Mouse (Mus musculus): ENCODE data around the gene Gm9936. TPM values are rescaled to one million over a fixed set of nuclear protein-coding genes. Genes with fewer than 3 reads are reported as not detected.
A peak's percentile ranks its signal among the peaks of the same experiment; 100 is the strongest.
"Not testable (repeated sequence)": the region's sequence is repeated elsewhere in the genome, so short reads cannot be mapped to it uniquely, and the experiment has no call there.

The Gm9936 gene
- total RNA-seq, 1 experiment from 2014 or later = not detected

DNA sequence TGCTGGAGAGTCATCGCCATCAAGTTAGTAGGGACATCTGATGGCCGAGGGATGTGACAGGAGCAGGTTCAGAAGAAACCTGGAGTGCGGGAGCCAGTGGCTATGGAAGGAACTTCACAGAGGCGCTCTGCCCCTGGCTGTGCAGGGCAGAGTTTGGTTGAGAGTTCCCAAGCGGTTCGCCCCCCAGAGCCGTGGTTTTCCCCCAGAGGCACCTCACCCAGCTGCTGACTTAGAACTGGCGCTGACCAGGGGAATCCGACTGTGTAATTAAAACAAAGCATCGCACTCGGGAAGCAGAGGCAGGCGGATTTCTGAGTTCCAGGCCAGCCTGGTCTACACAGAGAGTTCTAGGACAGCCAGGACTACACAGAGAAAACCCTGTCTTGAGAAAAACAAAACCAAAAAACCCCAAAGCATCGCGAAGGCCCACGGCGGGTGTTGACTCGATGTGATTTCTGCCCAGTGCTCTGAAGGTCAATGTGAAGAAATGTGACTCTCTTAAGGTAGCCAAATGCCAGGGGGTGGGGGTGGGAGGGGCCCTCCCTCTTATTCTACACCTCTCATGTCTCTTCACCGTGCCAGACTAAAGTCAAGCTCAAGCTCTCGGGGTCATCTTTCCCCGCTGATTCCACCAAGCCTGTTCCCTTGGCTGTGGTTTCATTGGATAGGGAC, 6.8 kb downstream of the Gm9936 start:
- no peak for ATAC-seq (replicated peaks in 1 of 2; ENCODE audit: insufficient read depth in 1 of 2, low FRiP score in 2 of 2, low TSS enrichment in 1 of 2, low read depth in 1 of 2, poor library complexity in 2 of 2, severe bottlenecking in 2 of 2)

- ATAC-seq (replicated peaks in 1 of 2; ENCODE audit: insufficient read depth in 1 of 2, low FRiP score in 2 of 2, low TSS enrichment in 1 of 2, low read depth in 1 of 2, poor library complexity in 2 of 2, severe bottlenecking in 2 of 2) = not testable (repeated sequence)
Measured at GRCm38 (mm10) chr5:114844371-114844770, 14.1 kb downstream of the Gm9936 start.

- ATAC-seq (replicated peaks in 1 of 2; ENCODE audit: insufficient read depth in 1 of 2, low FRiP score in 2 of 2, low TSS enrichment in 1 of 2, low read depth in 1 of 2, poor library complexity in 2 of 2, severe bottlenecking in 2 of 2) = no peak
Measured at GRCm38 (mm10) chr5:114842674-114843073, 15.8 kb downstream of the Gm9936 start.

- ATAC-seq (replicated peaks in 1 of 2; ENCODE audit: insufficient read depth in 1 of 2, low FRiP score in 2 of 2, low TSS enrichment in 1 of 2, low read depth in 1 of 2, poor library complexity in 2 of 2, severe bottlenecking in 2 of 2) = not testable (repeated sequence)
Measured at GRCm38 (mm10) chr5:114842155-114842554, 16.3 kb downstream of the Gm9936 start.

DNA sequence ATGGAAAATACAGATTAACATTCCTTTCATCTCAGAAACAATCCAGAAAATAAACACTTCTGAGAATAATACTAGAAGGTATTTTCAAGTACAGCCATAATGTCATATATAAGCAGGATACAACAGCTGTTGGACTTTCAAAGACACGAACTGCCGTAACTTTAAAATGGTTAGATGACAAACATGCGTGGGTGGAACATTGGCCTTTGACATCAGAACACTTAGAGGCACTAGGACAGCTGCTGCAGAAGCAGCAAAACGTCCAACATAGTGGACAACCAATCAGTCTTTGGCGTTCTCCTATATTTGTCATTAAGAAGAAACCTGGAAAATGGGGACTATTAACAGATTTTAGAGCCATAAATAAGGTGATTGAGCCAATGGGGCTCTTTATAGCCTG, 18.0 kb downstream of the Gm9936 start:
- not testable (repeated sequence) for ATAC-seq (replicated peaks in 1 of 2; ENCODE audit: insufficient read depth in 1 of 2, low FRiP score in 2 of 2, low TSS enrichment in 1 of 2, low read depth in 1 of 2, poor library complexity in 2 of 2, severe bottlenecking in 2 of 2)

DNA sequence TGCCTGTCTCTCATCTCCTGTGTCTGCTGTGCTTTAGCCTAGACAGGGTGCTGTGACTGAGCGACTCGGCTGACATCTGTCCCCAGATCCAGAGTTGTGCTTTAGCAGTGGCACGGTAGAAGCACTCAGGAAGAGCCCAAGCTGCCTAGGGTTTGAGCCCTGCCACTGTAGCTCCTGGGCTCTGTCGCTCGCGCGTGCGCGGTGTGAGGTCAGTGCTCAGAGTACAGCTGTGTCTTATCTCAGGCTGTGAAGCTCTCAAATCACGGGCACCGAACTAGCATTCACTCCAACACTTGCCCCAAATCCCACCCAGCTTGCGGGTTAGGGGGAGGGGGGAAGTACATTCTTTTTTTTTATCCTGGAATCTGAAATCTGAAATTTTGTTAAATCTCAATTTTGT, 21.6 kb downstream of the Gm9936 start:
- no peak for ATAC-seq (replicated peaks in 1 of 2; ENCODE audit: insufficient read depth in 1 of 2, low FRiP score in 2 of 2, low TSS enrichment in 1 of 2, low read depth in 1 of 2, poor library complexity in 2 of 2, severe bottlenecking in 2 of 2)

- no peak for ATAC-seq (replicated peaks in 1 of 2; ENCODE audit: insufficient read depth in 1 of 2, low FRiP score in 2 of 2, low TSS enrichment in 1 of 2, low read depth in 1 of 2, poor library complexity in 2 of 2, severe bottlenecking in 2 of 2)
Measured at GRCm38 (mm10) chr5:114829740-114830139, 28.7 kb downstream of the Gm9936 start.

- ATAC-seq (replicated peaks in 1 of 2; ENCODE audit: insufficient read depth in 1 of 2, low FRiP score in 2 of 2, low TSS enrichment in 1 of 2, low read depth in 1 of 2, poor library complexity in 2 of 2, severe bottlenecking in 2 of 2) = no peak
Measured at GRCm38 (mm10) chr5:114827427-114827826, 31.1 kb downstream of the Gm9936 start.

GRCm38 (mm10) chr5:114825978-114826691, 32.3 kb downstream of the Gm9936 start:
- ATAC-seq (replicated peaks in 1 of 2; ENCODE audit: insufficient read depth in 1 of 2, low FRiP score in 2 of 2, low TSS enrichment in 1 of 2, low read depth in 1 of 2, poor library complexity in 2 of 2, severe bottlenecking in 2 of 2) = peak; percentile 93

GRCm38 (mm10) chr5:114824197-114824596, 34.3 kb downstream of the Gm9936 start:
- peak; percentile 52 to 61; a peak in 3 of 4 replicates for ATAC-seq (replicated peaks in 1 of 2; ENCODE audit: insufficient read depth in 1 of 2, low FRiP score in 2 of 2, low TSS enrichment in 1 of 2, low read depth in 1 of 2, poor library complexity in 2 of 2, severe bottlenecking in 2 of 2)

DNA sequence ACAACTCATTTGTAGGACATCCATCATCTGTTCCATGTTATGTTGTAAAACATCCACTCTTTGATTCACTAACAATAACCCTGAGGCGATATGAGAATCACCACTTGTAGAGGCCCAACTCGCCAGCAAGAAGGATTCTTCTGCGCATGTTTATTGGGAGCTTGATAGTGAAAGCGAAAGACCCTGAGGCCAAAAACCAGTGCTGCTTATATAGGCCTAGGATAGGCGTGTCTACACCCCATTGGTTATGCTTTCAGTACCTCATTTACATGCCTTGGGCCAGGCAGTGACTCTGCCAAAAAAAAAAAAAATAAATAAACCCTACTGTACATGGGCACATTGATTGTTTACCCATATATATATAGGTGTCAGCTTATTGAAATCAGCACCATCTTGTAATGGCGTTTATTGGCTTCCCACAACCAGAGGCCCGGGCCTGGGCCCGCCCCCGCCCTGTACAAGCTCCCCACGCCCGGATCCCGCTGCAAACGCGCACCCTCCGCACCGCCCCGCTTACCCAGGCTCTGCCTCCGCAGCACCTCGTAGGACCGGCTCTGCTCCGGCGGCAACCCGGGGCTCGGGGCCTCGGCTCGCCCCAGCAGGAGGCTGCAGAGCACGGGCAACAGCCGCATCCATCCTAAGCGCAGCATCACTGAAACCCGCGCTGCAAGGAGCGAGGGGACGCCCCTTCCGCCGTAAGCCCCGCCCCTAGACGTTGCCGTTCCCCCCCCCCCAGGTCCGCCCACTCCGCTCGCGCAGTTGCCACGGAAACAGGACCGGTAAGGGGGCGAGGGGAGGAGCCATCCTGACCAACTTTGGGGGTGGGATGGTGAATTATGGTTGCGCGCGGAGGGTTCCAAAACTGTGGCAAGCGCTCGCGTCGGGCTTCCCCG, 35.4 kb downstream of the Gm9936 start, which contains the start of gene 1500011B03Rik:
Gene 1500011B03Rik, minus strand, starts transcription at position 673 of the 893 bp plus-strand sequence.
- ATAC-seq (replicated peaks in 1 of 2; ENCODE audit: insufficient read depth in 1 of 2, low FRiP score in 2 of 2, low TSS enrichment in 1 of 2, low read depth in 1 of 2, poor library complexity in 2 of 2, severe bottlenecking in 2 of 2) = peak; percentile 20 to 25; a peak in 3 of 4 replicates

DNA sequence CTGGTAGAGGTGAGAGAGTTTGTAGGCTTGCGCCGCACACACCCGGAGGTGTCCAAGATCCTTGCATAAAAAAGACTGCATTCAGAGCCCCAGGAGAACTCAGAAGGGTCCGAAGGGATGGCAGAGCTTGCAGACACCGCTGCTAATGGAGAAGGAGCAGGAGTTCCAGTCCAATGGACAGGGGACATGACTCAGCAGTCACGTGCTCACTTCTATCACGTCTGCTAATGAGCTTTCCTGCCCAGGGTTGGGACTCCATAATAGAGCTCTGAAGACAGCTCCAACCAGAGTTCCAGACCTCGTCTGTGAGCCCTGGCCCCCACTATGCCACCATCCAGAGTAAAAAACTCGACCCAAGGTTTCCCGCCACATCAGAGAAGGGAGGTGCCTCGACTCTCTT, 40.4 kb downstream of the Gm9936 start:
- no peak for ATAC-seq (replicated peaks in 1 of 2; ENCODE audit: insufficient read depth in 1 of 2, low FRiP score in 2 of 2, low TSS enrichment in 1 of 2, low read depth in 1 of 2, poor library complexity in 2 of 2, severe bottlenecking in 2 of 2)

- ATAC-seq (replicated peaks in 1 of 2; ENCODE audit: insufficient read depth in 1 of 2, low FRiP score in 2 of 2, low TSS enrichment in 1 of 2, low read depth in 1 of 2, poor library complexity in 2 of 2, severe bottlenecking in 2 of 2) = no peak
Measured at GRCm38 (mm10) chr5:114816599-114816998, 41.9 kb downstream of the Gm9936 start.

- peak; percentile 83 to 89 for ATAC-seq (replicated peaks in 1 of 2; ENCODE audit: insufficient read depth in 1 of 2, low FRiP score in 2 of 2, low TSS enrichment in 1 of 2, low read depth in 1 of 2, poor library complexity in 2 of 2, severe bottlenecking in 2 of 2)
Measured at GRCm38 (mm10) chr5:114813525-114814181, 44.8 kb downstream of the Gm9936 start.

DNA sequence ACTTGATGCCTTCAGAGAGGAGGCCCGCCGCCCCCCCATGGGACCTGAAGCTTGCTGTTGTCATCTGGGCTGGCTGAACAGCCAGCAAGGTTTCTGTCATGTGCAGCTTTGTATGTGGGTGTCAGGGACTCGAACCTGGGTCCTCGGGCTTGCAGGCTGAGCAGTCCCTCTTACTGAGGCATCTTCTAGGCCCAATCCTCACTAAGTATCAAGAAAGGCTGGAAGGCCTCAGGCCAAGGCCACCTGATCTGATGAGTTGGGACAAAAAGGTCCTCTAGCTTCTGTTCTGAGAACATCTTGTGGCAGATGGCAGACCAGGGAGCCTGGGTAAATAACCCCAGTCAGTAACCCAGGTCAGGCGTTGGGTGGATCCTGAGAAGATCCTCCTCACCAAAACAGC, 48.7 kb downstream of the Gm9936 start:
- ATAC-seq (replicated peaks in 1 of 2; ENCODE audit: insufficient read depth in 1 of 2, low FRiP score in 2 of 2, low TSS enrichment in 1 of 2, low read depth in 1 of 2, poor library complexity in 2 of 2, severe bottlenecking in 2 of 2) = no peak

- ATAC-seq (replicated peaks in 1 of 2; ENCODE audit: insufficient read depth in 1 of 2, low FRiP score in 2 of 2, low TSS enrichment in 1 of 2, low read depth in 1 of 2, poor library complexity in 2 of 2, severe bottlenecking in 2 of 2) = no peak
Measured at GRCm38 (mm10) chr5:114809181-114809756, 49.2 kb downstream of the Gm9936 start.

GRCm38 (mm10) chr5:114808385-114808784, 50.1 kb downstream of the Gm9936 start:
- ATAC-seq (replicated peaks in 1 of 2; ENCODE audit: insufficient read depth in 1 of 2, low FRiP score in 2 of 2, low TSS enrichment in 1 of 2, low read depth in 1 of 2, poor library complexity in 2 of 2, severe bottlenecking in 2 of 2) = no peak

Data from hematopoietic stem cell, adult 5-6 weeks (primary cell).